Mouse (Mus musculus) adrenal gland, postnatal 25 days (tissue): ENCODE data around the gene Hoxa4. TPM values are rescaled to one million over a fixed set of nuclear protein-coding genes. Genes with fewer than 3 reads are reported as not detected.

Experiments
- DNase-seq: peaks from one replicate; pipeline ENCODE4 v3.0.0; 2021; ENCODE audit warnings: mixed read lengths
- total RNA-seq: library from RNA; stranded (reverse); gene quantifications from 2 replicates; pipeline ENCODE4 v1.2.3, GENCODE M21; 2021

Hoxa4 gene
- total RNA-seq, 1 experiment from 2014 or later: 3.8 TPM

DNA sequence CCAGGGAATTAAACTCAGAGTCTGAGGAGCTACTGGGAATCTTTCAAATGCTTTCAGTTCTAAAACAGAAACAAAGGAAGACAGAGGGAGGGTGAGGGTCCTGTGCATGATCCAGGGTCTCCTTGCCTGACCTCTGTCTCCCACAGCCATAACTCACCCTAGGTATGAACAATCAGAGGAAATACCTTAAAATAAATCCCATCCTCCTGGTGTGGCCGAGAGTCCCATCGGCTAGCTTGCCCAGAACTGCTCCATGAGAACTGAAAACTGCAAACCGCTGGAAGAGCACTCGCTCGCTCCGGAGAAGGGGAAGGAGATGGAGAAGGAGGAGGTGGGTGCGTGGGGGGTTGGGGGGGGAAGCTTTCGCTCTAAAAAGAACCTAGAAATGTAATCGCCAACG is 11.9 kb downstream of the Hoxa4 start:
- DNase-seq: no peak

- no peak for DNase-seq
Observed at GRCm38 (mm10) chr6:52178918-52179665, 12.5 kb downstream of the Hoxa4 start.

DNA sequence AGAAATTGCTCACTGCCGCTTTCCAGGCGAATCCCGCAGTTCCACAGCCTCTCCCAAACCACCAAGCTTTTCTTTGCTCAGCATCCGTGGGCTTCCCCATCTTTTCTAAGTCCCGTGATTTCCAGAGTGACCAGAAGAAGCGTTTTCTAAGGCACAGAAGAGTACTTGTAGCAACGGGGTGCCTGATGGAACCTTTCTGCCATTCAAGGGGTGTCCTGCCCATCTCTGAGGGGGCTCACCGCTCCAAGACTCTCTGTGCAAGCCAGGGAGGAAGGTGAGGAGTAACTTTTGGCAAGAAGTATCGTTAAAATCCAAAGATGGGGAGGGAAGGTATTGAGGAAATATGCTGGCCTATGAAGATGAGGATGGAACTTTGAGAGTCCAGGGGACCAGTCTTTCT is 13.7 kb downstream of the Hoxa4 start:
- no peak for DNase-seq

- no peak for DNase-seq
Observed at GRCm38 (mm10) chr6:52177061-52177735, 14.4 kb downstream of the Hoxa4 start, which contains the start of gene 5730596B20Rik. Gene 5730596B20Rik, plus strand, starts transcription at chr6:52177498.

GRCm38 (mm10) chr6:52176391-52176790 is 15.2 kb downstream of the Hoxa4 start:
- DNase-seq: no peak

DNA sequence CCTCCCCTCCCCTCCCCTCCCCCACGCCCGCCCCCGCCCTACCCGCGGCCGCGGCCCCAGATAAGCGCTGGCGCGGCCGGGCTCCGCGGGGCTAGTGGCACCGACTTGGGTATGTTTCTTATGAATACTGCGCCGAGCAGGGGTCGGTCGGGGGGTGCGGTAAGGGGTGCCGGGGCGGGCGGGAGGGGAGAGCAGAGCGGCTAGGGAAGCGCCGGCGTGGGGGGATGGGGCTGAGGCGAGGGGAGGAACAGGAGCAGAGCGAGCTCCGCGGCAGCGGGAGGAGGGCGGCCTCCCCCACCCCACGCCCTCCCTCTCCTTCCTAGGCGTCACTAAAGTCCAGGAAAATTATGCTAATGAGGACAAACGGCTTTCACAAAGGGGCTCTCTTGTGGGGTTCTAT is 15.7 kb downstream of the Hoxa4 start:
- DNase-seq: peak; percentile 64

DNA sequence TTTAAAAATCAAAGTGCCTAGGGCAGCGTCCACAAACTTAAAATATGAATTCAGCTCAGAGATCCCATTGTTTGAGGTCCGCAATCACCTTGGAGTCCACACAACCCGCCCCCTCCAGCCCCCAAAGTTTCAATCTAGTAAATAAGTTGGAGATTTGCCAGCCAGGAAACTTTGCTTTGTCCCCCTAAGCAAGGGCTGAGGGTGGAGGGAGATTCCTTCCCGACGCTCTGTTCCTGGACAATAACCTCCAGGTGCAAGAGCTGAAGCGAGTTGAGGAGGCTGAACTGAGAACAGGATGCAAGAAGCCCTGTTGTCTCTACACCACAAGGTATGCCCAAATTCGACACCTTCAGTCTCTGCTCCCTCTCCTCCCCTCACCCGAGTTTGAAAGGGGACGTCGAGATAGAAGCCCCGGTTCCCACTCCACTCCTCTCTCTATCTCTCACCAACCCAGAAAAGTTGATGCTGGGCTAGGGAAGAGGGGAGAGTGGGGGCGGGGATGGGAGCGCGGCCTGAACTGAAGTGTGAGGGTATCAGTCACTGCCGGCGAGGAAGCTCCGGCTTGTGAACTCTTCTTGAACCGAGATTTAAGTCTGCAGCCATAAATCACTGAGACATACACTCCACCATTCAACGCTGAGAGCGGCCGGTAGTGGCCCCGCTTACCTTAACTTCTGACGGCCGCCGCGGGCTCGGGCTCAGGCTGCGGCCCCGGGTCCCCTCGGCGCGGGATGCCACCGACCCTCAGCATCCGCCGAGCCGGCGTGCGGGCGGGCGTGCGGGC is 16.4 kb downstream of the Hoxa4 start:
- peak; percentile 41 for DNase-seq

DNA sequence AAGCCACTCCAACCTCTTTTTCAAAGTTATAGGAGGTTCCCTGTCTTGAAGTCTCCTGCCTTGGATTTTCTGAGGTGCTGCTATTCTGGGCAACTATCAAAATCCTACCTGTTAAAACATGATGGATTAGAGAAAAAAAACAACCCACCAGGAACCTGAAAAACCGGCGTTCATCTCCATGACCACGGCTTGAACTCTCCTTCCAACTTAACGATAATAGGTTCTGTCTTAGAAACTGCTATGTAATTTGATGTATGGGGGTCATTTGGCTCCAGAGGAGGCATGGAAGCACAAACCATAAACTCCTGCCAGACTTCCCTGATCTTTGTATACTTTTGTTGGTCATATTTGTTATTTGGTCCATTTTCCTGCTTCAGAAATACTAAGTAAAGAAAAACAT is 17.9 kb downstream of the Hoxa4 start:
- no peak for DNase-seq

DNA sequence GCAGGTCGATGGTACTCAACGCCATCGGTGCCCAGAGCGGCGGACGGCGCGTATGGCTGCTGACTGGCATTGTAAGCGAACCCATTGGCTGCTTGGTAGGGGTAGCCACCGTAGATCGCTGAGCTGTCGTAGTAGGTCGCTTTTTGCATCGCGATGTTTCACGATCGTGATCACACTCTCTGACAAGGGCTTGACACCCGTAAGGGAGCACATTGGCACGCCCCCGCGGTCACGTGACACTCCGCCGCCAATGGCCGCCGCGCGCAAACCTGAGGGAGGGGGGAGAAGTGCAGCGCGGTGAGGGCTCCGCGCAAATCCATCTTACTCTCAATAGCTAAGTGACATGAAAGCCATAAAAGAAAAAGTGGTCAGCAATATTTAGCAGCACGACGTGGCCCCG is 19.1 kb downstream of the Hoxa4 start:
- DNase-seq: peak; percentile 94

GRCm38 (mm10) chr6:52171938-52172337 is 19.6 kb downstream of the Hoxa4 start:
- no peak for DNase-seq

GRCm38 (mm10) chr6:52171331-52171730 is 20.2 kb downstream of the Hoxa4 start:
- DNase-seq: no peak

DNA sequence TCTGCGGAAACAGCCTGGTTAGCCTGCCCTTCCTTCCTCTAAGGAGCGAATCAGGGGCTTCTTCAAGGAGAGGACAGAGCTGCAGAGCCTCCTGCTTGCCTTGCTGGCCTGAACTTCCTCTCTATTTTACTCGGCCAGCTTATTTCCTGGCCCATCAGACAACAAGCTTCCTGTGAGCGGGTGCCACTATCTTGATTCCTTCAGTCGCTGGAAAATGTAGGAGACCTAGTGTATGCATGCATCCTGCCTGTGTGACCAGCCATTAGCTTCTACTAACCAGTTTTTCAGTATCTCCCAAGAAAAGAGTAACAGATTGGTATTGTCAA is 20.7 kb downstream of the Hoxa4 start:
- no peak for DNase-seq

GRCm38 (mm10) chr6:52170166-52170897 is 21.2 kb downstream of the Hoxa4 start:
- DNase-seq: peak; percentile 48

GRCm38 (mm10) chr6:52169499-52170165 is 21.9 kb downstream of the Hoxa4 start:
- DNase-seq: no peak

GRCm38 (mm10) chr6:52168191-52169055 is 23.1 kb downstream of the Hoxa4 start:
- DNase-seq: peak; percentile 57

DNA sequence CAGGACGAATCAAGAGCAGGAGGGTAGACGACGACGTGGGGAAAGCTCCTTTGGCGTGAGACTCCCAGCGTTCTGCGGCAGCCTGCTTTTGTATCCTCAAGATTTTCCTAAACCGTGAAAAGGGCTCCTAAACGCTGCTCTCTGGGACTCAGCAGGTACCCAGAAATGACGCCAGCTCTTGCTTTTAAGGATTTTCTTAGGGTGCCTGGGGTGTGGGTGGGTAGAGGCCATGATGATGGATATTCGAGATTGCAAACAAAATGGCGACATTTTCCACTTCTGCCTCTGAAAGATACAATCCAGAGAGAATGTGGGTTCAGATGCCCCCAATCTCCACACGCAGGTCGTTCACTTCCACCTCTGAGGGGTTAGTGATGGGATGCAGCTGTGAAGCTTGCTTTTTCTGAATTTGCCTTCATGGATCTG is 23.8 kb downstream of the Hoxa4 start:
- no peak for DNase-seq

GRCm38 (mm10) chr6:52167176-52167575 is 24.4 kb downstream of the Hoxa4 start:
- DNase-seq: no peak

GRCm38 (mm10) chr6:52166431-52167077 is 25.0 kb downstream of the Hoxa4 start:
- no peak for DNase-seq

DNA sequence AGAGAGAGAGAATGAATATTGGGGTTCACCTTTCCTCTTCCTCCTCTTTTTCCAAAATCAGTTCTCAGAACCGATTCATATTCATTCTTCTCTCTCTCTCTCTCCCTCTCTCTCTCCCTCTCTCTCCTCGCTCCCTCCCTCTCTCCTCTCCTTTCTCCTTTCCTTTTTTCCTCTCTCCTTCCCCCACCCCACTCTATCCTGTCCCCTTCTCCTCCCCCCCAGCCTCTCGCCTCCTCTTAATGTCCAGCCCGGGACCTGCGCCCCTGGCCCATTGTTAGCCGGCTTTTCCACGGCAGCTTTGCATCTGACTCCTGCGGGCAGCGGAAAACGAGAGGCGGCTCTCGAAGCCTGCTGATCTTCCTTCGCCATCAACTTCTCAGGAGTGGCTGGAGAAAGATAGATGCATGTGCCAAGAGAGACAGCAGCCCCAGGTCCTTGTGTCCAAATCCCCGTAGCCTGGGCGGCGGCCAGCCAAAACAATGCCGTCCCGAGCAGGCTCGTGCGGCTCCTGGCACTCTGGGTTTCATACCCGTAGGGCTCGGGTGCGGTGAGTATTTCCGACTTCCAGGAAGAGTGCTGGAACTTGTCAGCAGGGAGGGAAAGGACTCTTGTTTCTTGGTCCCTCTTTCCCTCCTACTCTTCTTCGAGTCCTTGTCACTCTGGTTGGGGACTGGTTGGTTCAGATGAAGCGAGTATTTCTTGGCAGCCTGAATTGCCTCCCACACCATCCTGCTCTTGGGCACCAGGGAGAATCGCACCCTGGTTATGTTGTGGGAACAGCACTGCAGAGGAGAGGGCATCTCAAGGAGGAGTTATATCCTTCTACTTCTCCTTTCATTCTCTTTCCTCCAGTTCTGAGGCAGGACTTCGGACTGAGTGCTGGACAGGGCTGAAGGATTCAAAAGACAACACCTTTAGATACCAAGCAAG is 25.8 kb downstream of the Hoxa4 start:
- peak; percentile 56 for DNase-seq
